Mouse (Mus musculus) heart, embryonic 11.5 days (tissue): ENCODE measurements around the gene Ift46. TPM values are rescaled to one million over a fixed set of nuclear protein-coding genes. Genes with fewer than 3 reads are reported as not detected.

Source experiments
- ATAC-seq: fragments of 200-750 bp; cut with Nextera tagmentation; replicated peaks from 2 replicates; pipeline ENCODE4 v1.8.0; 2017; ENCODE audit warnings: moderate library complexity; ENCODE audit not compliant: insufficient number of reproducible peaks, low FRiP score, low TSS enrichment
- H3K27ac ChIP-seq: fragments of 300-500 bp; sonication (generic); 2 replicates; pipeline ENCODE4 v1.5.1; 2014; ENCODE audit warnings: mild to moderate bottlenecking, low read depth, low read length
- H3K27me3 ChIP-seq: fragments of 300-500 bp; sonication (generic); 2 replicates; pipeline ENCODE4 v1.6.1; 2014; ENCODE audit warnings: mild to moderate bottlenecking, low read length, mixed read lengths; ENCODE audit not compliant: control insufficient read depth, insufficient read depth
- H3K36me3 ChIP-seq: fragments of 300-500 bp; sonication (generic); 2 replicates; pipeline ENCODE4 v1.6.1; 2014; ENCODE audit warnings: mild to moderate bottlenecking, low read length, moderate library complexity, mixed read lengths; ENCODE audit not compliant: control insufficient read depth, insufficient read depth
- H3K4me1 ChIP-seq: fragments of 300-500 bp; sonication (generic); 2 replicates; pipeline ENCODE4 v1.6.1; 2014; ENCODE audit warnings: low read length; ENCODE audit not compliant: control insufficient read depth, insufficient read depth
- H3K4me2 ChIP-seq: fragments of 300-500 bp; sonication (generic); 2 replicates; pipeline ENCODE4 v1.6.1; 2014; ENCODE audit warnings: mild to moderate bottlenecking, moderate library complexity
- H3K4me3 ChIP-seq: fragments of 300-500 bp; sonication (generic); 2 replicates; pipeline ENCODE4 v1.5.1; 2014; ENCODE audit warnings: low read depth, low read length
- H3K9ac ChIP-seq: fragments of 300-500 bp; sonication (generic); 2 replicates; pipeline ENCODE4 v1.6.1; 2014; ENCODE audit warnings: mild to moderate bottlenecking, low read depth, low read length, moderate library complexity
- H3K9me3 ChIP-seq: fragments of 300-500 bp; sonication (generic); replicated peaks from 2 replicates; pipeline ENCODE4 v1.6.1; 2016; ENCODE audit warnings: low read length; ENCODE audit not compliant: control insufficient read depth
- WGBS: fragments of 180-500 bp; shearing (Covaris S2); extraction: QIAGEN DNeasy Blood & Tissue Kit; methylation state at CpG from one replicate; pipeline ENCODE4 v1.1.7; 2014; ENCODE audit not compliant: insufficient replicate concordance; 5-methylcytosine and 5-hydroxymethylcytosine counted together
- polyA plus RNA-seq: library from polyadenylated mRNA; unstranded; fragments of >200 nt; fragmentation: Nextera tagmentation; extraction: Ambion mirVana; gene quantifications from 2 replicates; pipeline ENCODE4 v1.2.1, GENCODE M21; 2014

The Ift46 gene
- polyA plus RNA-seq, 1 experiment from 2014 or later = 71.4 TPM

GRCm38 (mm10) chr9:44836439-44836838 lies 68.7 kb downstream of the Ift46 start:
- H3K9me3 ChIP-seq = no peaks in the 10 kb centered on the region
- no peaks in the 10 kb centered on the region for H3K27me3 ChIP-seq
- H3K27ac ChIP-seq = no peak overlapping the region
- no peaks in the 10 kb centered on the region for H3K4me1 ChIP-seq
- 57% methylated on average over 7 of the region's 7 CpGs for WGBS
- H3K4me2 ChIP-seq = no peak overlapping the region
- peaks cover 45% of the 10 kb centered on the region for H3K36me3 ChIP-seq
- no peak overlapping the region for H3K9ac ChIP-seq
- no peak for ATAC-seq
- H3K4me3 ChIP-seq = no peak overlapping the region

DNA sequence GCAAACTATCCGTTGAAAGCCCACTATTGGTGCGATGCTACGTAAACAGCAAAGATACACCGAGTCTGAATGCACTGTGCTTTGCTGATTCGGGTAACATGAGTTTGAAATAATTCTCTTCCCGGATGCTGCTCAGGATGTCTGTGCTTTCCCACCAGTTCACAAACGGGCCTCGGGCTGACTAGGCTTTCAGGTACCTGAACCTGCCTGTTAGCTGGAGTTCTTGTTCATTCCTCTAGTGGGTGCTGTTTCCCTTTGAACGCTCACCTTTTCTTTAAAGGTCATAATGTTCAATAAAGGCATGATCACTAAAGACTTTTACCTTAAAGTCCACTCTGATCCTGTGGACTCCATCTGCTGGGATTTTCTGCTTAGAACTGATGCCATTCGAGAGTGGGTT lies 73.5 kb downstream of the Ift46 start:
- Histone ChIP-seq H3K36me3 (peaks cover 45% of the 10 kb centered on the region), H3K4me3 (no peak overlapping the region), H3K4me2 (no peak overlapping the region), H3K27me3 (no peaks in the 10 kb centered on the region), H3K27ac (no peak overlapping the region), H3K9ac (no peak overlapping the region), H3K4me1 (no peaks in the 10 kb centered on the region), H3K9me3 (no peaks in the 10 kb centered on the region)
- ATAC-seq = no peak
- 83% methylated on average over 10 of the region's 10 CpGs for WGBS

Other genes with a start within 250 kb of the Ift46 start
- gene Cxcr5, start 206.0 kb upstream of the Ift46 start, polyA plus RNA-seq = 0.06 TPM in 1 of 2 replicates, not detected in the other
- 7.7 and 15.0 TPM in 2 replicates for gene Ddx6, start 163.0 kb upstream of the Ift46 start, polyA plus RNA-seq
- gene Treh, start 94.7 kb upstream of the Ift46 start, polyA plus RNA-seq = not detected in 2 replicates
- 23.6 and 24.2 TPM in 2 replicates for gene Phldb1, start 32.7 kb upstream of the Ift46 start, polyA plus RNA-seq
- 139 and 168 TPM in 2 replicates for gene Arcn1, start 63 bp upstream of the Ift46 start, polyA plus RNA-seq
- gene Tmem25, start 31.4 kb downstream of the Ift46 start, polyA plus RNA-seq = 0.80 and 0.90 TPM in 2 replicates
- 0.24 TPM in 1 of 2 replicates, not detected in the other for gene Ttc36, start 35.2 kb downstream of the Ift46 start, polyA plus RNA-seq
- gene Kmt2a, start 113.4 kb downstream of the Ift46 start, polyA plus RNA-seq = 7.3 and 13.9 TPM in 2 replicates
- gene Atp5l, start 152.8 kb downstream of the Ift46 start, polyA plus RNA-seq = 943 and 1,030 TPM in 2 replicates
- gene Ube4a, start 197.7 kb downstream of the Ift46 start, polyA plus RNA-seq = 22.7 and 26.5 TPM in 2 replicates
- not detected in 2 replicates for gene Cd3g, start 212.5 kb downstream of the Ift46 start, polyA plus RNA-seq
- not detected in 2 replicates for gene Cd3d, start 213.9 kb downstream of the Ift46 start, polyA plus RNA-seq
- not detected in 2 replicates for gene Cd3e, start 241.7 kb downstream of the Ift46 start, polyA plus RNA-seq